Mouse (Mus musculus): ENCODE measurements around the gene Agtr2.
"Not testable (repeated sequence)": the region's sequence is repeated elsewhere in the genome, so short reads cannot be mapped to it uniquely, and the experiment has no call there.

The Agtr2 gene

DNA sequence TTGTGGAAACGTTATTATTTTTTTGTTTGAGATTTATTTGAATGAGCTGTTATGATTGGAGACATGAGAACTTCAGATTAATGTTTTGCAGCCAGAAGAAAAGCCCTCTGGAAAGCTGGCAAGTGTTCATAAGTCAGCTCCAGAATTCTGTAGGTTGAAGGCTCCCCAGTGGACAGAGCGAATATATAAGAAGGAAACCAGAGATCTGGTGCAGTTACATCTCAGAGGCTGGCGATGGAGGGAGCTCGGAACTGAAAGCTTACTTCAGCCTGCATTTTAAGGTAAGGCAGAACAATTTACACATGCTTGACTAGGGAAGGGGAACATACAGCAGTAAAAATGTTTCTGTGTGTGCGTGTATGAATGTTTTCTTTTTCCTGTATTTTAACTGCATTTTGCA, at the start of gene Agtr2:
Gene Agtr2, plus strand, starts transcription at position 131 of the 400 bp plus-strand sequence.
- CTCF ChIA-PET = no interaction called here

- CTCF ChIA-PET = no interaction called here
Measured at GRCm38 (mm10) chrX:21452519-21452918, 31.8 kb upstream of the Agtr2 start.

- CTCF ChIA-PET = no interaction called here
Measured at GRCm38 (mm10) chrX:21488111-21488510, 3.8 kb downstream of the Agtr2 start.

- CTCF ChIA-PET = no interaction called here
Measured at GRCm38 (mm10) chrX:21500242-21500641, 15.9 kb downstream of the Agtr2 start.

GRCm38 (mm10) chrX:21507333-21507732, 23.0 kb downstream of the Agtr2 start:
- CTCF ChIA-PET = not testable (repeated sequence)

- CTCF ChIA-PET = no interaction called here
Measured at GRCm38 (mm10) chrX:21522590-21522989, 38.2 kb downstream of the Agtr2 start.

Data from spleen, embryonic (tissue).